Mouse (Mus musculus): ENCODE measurements around the gene Muc20. TPM values are rescaled to one million over a fixed set of nuclear protein-coding genes. Genes with fewer than 3 reads are reported as not detected.

Muc20 gene
- polyA plus RNA-seq (2012; rRNA removed; ENCODE audit: low replicate concordance) = 2.2 and 4.5 TPM in 2 replicates

GRCm38 (mm10) chr16:32797426-32797689 is at the start of gene Muc20:
Gene Muc20, minus strand, starts transcription at chr16:32797435.

DNA sequence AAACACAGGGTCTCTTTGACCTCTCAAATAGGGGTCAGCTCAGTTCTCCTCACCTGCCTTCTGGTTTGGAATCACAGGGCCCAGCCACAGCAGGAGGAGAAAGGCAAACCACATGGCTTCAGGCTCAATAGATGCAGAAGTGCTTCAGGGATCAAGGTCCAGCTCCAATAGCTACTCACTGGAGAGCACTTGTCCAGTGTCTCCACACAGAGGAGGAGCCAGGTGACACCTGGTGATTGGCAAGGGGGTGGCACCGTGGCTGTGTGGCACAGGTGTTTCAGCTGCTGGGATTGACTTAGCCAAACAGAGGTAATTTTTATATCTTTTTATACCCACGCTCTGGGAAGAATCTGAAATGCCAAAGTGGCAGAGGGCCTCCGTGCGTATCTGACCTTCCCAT is 13.1 kb upstream of the Muc20 start, which contains the start of gene Smbd1:
TSS of gene Smbd1 (minus strand) at position 157 of the 400 bp plus-strand sequence.

DNA sequence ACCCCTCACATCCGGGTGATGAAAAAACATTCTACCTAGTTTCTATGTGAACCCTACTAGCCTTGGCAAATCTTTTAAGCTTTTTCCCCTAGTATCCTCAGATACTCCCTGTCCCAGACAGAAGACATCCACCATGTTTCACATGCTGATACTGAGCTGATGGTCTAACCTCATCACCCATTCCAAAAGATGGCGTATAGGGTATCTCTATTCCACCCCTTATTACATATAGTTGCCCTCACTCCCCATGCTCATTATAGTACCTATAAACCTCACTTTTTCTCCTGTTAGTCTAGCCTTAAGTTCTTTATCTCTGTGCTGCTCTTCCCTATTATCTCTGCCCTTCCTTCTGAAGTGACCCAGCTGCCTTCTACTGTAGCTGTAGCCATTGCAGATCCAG is 61.6 kb downstream of the Muc20 start, which contains the start of gene Muc4:
TSS of gene Muc4 (plus strand) at position 301 of the 400 bp plus-strand sequence.

Other genes with a start within 250 kb of the Muc20 start
- 3.8 and 12.2 TPM in 2 replicates for gene Tfrc, start 188.5 kb downstream of the Muc20 start, polyA plus RNA-seq (2012; rRNA removed; ENCODE audit: low replicate concordance)
- 159 and 240 TPM in 2 replicates for gene Tnk2, start 153.6 kb downstream of the Muc20 start, polyA plus RNA-seq (2012; rRNA removed; ENCODE audit: low replicate concordance)
- 0.08 and 0.27 TPM in 2 replicates for gene Muc4, start 61.5 kb downstream of the Muc20 start, polyA plus RNA-seq (2012; rRNA removed; ENCODE audit: low replicate concordance)
- gene Smbd1, start 13.0 kb upstream of the Muc20 start, polyA plus RNA-seq (2012; rRNA removed; ENCODE audit: low replicate concordance) = not detected in 2 replicates
- 4.9 and 16.7 TPM in 2 replicates for gene Fyttd1, start 80.1 kb upstream of the Muc20 start, polyA plus RNA-seq (2012; rRNA removed; ENCODE audit: low replicate concordance)
- gene Rubcn, start 80.3 kb upstream of the Muc20 start, polyA plus RNA-seq (2012; rRNA removed; ENCODE audit: low replicate concordance) = 51.5 and 67.4 TPM in 2 replicates
- 25.6 and 39.0 TPM in 2 replicates for gene Lrch3, start 116.7 kb upstream of the Muc20 start, polyA plus RNA-seq (2012; rRNA removed; ENCODE audit: low replicate concordance)

Measured in mammary gland, adult 2 months (tissue).